Mouse (Mus musculus) lung, adult 2 months (tissue): Measurements from ENCODE around the gene Atp11a.

Experiments
- CTCF ChIP-seq: fragments of 200-500 bp; IDR thresholded peaks from 2 replicates; pipeline ENCODE4 v1.5.1; 2011; ENCODE audit warnings: mild to moderate bottlenecking, low read length, control low read depth; ENCODE audit not compliant: insufficient read depth
- POLR2A ChIP-seq: fragments of 200-500 bp; IDR thresholded peaks from 2 replicates; pipeline ENCODE4 v1.6.1; 2011; ENCODE audit warnings: low read depth, mild to moderate bottlenecking, control low read depth, low read length, borderline replicate concordance; ENCODE audit errors: extremely low read depth

DNA sequence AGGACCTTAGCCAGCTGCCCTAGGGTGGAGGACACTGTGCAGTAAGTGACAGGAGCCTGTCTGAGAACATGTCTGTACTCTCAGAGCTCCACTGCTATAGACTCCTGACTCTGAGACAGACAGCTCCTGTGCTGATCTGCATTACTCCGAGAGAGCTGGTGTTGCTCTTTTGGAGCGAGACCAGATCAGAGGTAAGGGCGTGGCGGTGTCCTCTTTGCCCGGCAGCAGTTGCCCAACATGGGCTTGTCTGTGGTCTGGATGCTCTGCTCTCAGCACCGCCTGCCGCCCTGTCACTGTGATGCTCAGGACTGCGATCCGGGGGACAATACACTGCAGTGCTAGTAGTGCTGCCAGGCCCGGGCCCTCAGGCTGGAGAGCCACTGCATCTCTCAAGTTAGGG, 19.4 kb downstream of the Atp11a start:
- TF ChIP-seq CTCF (no peak), POLR2A (no peak)
